Mouse (Mus musculus) lung, embryonic 15.5 days (tissue): Measurements from ENCODE around the gene Ubqln4. TPM values are rescaled to one million over a fixed set of nuclear protein-coding genes. Genes with fewer than 3 reads are reported as not detected.

Source experiments
- ATAC-seq: fragments of 200-750 bp; cut with Nextera tagmentation; 2 replicates; pipeline ENCODE4 v1.8.0; 2017; ENCODE audit warnings: moderate number of reproducible peaks, borderline replicate concordance; ENCODE audit not compliant: low FRiP score, low TSS enrichment; ENCODE audit errors: extremely low read depth
- H3K27ac ChIP-seq: fragments of 300-500 bp; sonication (generic); 2 replicates; pipeline ENCODE4 v1.5.1; 2015; ENCODE audit warnings: moderate library complexity, mild to moderate bottlenecking, inconsistent platforms
- H3K27me3 ChIP-seq: fragments of 300-500 bp; sonication (generic); 2 replicates; pipeline ENCODE4 v1.6.1; 2015; ENCODE audit warnings: inconsistent platforms
- H3K36me3 ChIP-seq: fragments of 300-500 bp; sonication (generic); 2 replicates; pipeline ENCODE4 v1.6.1; 2015; ENCODE audit warnings: inconsistent platforms
- H3K4me1 ChIP-seq: fragments of 300-500 bp; sonication (generic); 2 replicates; pipeline ENCODE4 v1.6.1; 2015; ENCODE audit warnings: inconsistent platforms
- H3K4me2 ChIP-seq: fragments of 300-500 bp; sonication (generic); 2 replicates; pipeline ENCODE4 v1.6.1; 2015; ENCODE audit warnings: inconsistent platforms, mild to moderate bottlenecking, moderate library complexity
- H3K4me3 ChIP-seq: fragments of 300-500 bp; sonication (generic); 2 replicates; pipeline ENCODE4 v1.5.1; 2015; ENCODE audit warnings: mild to moderate bottlenecking, inconsistent platforms
- H3K9ac ChIP-seq: fragments of 300-500 bp; sonication (generic); 2 replicates; pipeline ENCODE4 v1.6.1; 2015; ENCODE audit warnings: inconsistent platforms
- H3K9me3 ChIP-seq: fragments of 300-500 bp; sonication (generic); 2 replicates; pipeline ENCODE4 v1.6.1; 2016; ENCODE audit warnings: inconsistent platforms
- WGBS: fragments of 180-500 bp; shearing (Covaris S2); methylation state at CpG from one replicate; pipeline ENCODE4 v1.1.7; 2015; 5-methylcytosine and 5-hydroxymethylcytosine counted together
- polyA plus RNA-seq: library from polyadenylated mRNA; unstranded; fragments of >200 nt; fragmentation: Nextera tagmentation; extraction: Ambion mirVana; gene quantifications from 2 replicates; pipeline ENCODE4 v1.2.1, GENCODE M21; 2015

The Ubqln4 gene
- 46.4 and 49.4 TPM in 2 replicates for polyA plus RNA-seq

GRCm38 (mm10) chr3:88553525-88553879, at the start of gene Ubqln4:
Ubqln4 (plus strand) TSS chr3:88553758.
- Histone ChIP-seq H3K27me3 (no peaks in the 10 kb centered on the region), H3K4me2 (peak within 1 kb of the TSS; percentile 83), H3K4me3 (peak within 1 kb of the TSS; percentile 59), H3K9ac (peak within 1 kb of the TSS; percentile 74), H3K4me1 (peaks cover 25% of the 10 kb centered on the region), H3K9me3 (no peaks in the 10 kb centered on the region), H3K36me3 (peaks cover 24% of the 10 kb centered on the region), H3K27ac (peak within 1 kb of the TSS; percentile 97)
- peak; percentile 90 for ATAC-seq
- 2% methylated on average over 21 of the region's 37 CpGs for WGBS

DNA sequence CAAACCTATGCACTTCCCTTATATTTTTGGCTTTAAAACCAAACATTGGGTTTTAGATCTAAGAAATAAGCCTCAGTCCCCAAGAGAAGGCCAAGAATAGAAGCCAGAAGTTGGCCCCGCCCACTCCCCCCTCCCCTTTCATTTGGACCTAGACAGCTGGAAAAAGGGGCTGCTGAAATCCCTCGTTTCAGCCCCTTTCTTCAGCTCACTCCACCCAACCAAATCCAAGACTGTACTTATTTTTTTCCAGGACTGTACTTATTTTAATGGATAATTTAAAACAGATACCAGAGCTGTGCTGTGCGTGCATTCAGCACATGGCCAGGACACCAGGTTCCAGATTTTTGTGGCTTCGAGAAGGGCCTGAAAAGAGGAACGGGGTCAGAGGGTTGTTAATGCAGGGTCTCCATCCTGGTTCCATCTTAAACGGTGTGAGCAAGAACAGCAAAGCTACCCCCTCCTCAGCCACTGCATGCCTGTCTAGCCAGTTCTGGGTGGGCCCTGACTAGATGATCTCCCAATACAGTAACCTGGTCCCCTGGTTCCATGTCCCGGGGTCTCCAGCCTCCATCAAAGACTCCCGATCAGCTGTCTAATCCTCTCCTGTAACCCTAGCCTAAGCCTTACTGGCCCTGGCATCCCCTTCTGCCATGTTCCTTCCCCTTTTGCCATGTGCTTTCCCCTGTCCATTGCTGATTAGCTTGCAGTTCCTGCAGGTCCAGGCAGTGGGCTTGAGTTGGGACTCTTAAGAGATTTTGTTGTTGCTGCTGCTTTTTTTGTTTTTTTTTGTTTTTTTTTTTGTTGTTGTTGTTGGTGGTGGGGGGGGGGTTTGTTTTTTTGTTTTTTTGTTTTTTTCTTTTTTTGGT, 49.4 kb upstream of the Ubqln4 start:
- H3K4me1 ChIP-seq, result peaks cover 43% of the 10 kb centered on the region
- no peak overlapping the region for H3K4me3 ChIP-seq
- no peak overlapping the region for H3K9ac ChIP-seq
- H3K36me3 ChIP-seq, result 0 out of 2 replicates have a peak, but pooled peaks cover 3% of the 10 kb centered on the region
- no peaks in the 10 kb centered on the region for H3K9me3 ChIP-seq
- H3K27me3 ChIP-seq, result no peaks in the 10 kb centered on the region
- WGBS, result 45% methylated on average over 8 of the region's 8 CpGs
- peak overlapping the region; percentile 84 for H3K27ac ChIP-seq
- no peak for ATAC-seq
- H3K4me2 ChIP-seq, result no peak overlapping the region

- no peak overlapping the region for H3K4me3 ChIP-seq
- H3K9me3 ChIP-seq, result no peaks in the 10 kb centered on the region
- H3K9ac ChIP-seq, result no peak overlapping the region
- ATAC-seq, result no peak
- peak overlapping the region; percentile 50; the same call in 1 of the 2 replicates for H3K27ac ChIP-seq
- peaks cover 49% of the 10 kb centered on the region for H3K4me1 ChIP-seq
- 0 out of 2 replicates have a peak, but pooled peaks cover 1% of the 10 kb centered on the region for H3K36me3 ChIP-seq
- WGBS, result 57% methylated on average over 6 of the region's 6 CpGs
- H3K27me3 ChIP-seq, result no peaks in the 10 kb centered on the region
- H3K4me2 ChIP-seq, result no peak overlapping the region
Measured at GRCm38 (mm10) chr3:88505081-88505480, 48.5 kb upstream of the Ubqln4 start.

DNA sequence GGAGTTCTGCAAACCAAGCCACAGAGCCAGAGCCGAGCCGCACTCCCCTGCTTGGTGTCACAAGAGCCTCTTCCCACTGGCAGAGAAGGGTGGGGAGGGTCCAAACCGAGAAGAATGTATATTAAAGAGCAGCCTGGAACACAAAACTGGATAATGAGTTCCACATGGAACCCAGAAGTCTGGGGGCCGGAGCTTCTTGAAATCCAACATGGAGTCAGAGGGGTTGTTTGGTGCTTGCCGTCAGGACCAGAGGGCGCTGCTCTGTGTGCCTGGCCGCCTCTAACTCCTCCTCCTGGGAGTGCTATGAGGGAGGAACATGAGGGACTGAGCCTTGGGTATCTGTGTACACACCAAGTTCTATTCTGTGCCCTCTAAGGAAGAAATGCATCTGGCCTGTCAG, 47.8 kb upstream of the Ubqln4 start:
- no peak overlapping the region for H3K9ac ChIP-seq
- H3K36me3 ChIP-seq, result no peaks in the 10 kb centered on the region
- H3K27ac ChIP-seq, result 0 out of 2 replicates have a peak overlapping the region, but pooled peaks have one; percentile 50
- no peak overlapping the region for H3K4me3 ChIP-seq
- no peaks in the 10 kb centered on the region for H3K27me3 ChIP-seq
- H3K4me2 ChIP-seq, result no peak overlapping the region
- H3K9me3 ChIP-seq, result no peaks in the 10 kb centered on the region
- no peak for ATAC-seq
- WGBS, result 44% methylated on average over 7 of the region's 7 CpGs
- H3K4me1 ChIP-seq, result peaks cover 53% of the 10 kb centered on the region

GRCm38 (mm10) chr3:88509250-88509649, 44.3 kb upstream of the Ubqln4 start:
- Histone ChIP-seq H3K4me2 (peak overlapping the region; percentile 60), H3K36me3 (no peaks in the 10 kb centered on the region), H3K9ac (peak overlapping the region; percentile 24; the same call in 1 of the 2 replicates), H3K4me1 (peaks cover 56% of the 10 kb centered on the region), H3K9me3 (no peaks in the 10 kb centered on the region), H3K27ac (peak overlapping the region; percentile 92), H3K4me3 (peak overlapping the region; percentile 43), H3K27me3 (no peaks in the 10 kb centered on the region)
- WGBS, result 53% methylated on average over 3 of the region's 3 CpGs
- ATAC-seq, result no peak

DNA sequence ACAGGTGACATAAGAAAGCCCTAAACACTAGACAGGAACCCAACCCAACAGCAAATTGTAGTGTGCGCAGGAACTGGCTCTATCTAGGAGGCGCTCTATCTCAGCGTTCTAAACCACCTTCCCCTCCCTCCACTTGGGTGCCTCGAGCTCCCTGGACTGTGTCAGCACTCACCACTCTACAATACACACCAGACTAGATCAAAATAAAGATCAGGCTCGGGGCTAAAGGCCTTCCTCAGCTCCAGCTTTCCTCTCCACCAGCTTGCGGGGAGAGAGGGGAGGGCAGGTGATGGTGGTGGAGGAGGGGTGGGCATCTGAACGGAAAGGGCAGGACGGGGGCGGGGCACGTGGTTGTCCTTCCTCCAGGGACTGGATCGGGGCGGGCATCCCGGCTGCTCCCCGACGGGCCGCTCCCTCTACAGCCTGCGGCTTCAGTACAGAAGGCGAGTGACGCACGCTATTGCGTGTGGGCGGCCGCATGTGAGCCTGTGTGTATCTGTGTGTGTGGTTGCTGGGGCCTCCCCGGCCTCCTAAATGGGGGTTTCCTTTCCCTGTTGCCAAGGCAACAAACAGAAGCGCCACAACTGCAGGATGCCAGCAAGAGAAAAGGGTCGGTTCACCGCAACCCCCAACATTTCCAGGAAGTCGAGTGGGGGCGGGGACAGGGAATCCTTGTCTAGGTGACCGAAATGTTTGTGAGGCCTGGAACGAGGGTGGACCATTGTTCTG, 43.7 kb upstream of the Ubqln4 start, which contains the start of gene Lmna:
Gene Lmna, minus strand, starts transcription at position 265 of the 729 bp plus-strand sequence.
- Histone ChIP-seq H3K27me3 (no peaks in the 10 kb centered on the region), H3K4me2 (peak within 1 kb of the TSS; percentile 60), H3K27ac (peak within 1 kb of the TSS; percentile 92), H3K4me3 (peak within 1 kb of the TSS; percentile 43), H3K9ac (peak within 1 kb of the TSS; percentile 24), H3K36me3 (no peaks in the 10 kb centered on the region), H3K4me1 (peaks cover 61% of the 10 kb centered on the region), H3K9me3 (no peaks in the 10 kb centered on the region)
- peak; percentile 95 for ATAC-seq
- WGBS, result under 1% methylated on average over 31 of the region's 31 CpGs

DNA sequence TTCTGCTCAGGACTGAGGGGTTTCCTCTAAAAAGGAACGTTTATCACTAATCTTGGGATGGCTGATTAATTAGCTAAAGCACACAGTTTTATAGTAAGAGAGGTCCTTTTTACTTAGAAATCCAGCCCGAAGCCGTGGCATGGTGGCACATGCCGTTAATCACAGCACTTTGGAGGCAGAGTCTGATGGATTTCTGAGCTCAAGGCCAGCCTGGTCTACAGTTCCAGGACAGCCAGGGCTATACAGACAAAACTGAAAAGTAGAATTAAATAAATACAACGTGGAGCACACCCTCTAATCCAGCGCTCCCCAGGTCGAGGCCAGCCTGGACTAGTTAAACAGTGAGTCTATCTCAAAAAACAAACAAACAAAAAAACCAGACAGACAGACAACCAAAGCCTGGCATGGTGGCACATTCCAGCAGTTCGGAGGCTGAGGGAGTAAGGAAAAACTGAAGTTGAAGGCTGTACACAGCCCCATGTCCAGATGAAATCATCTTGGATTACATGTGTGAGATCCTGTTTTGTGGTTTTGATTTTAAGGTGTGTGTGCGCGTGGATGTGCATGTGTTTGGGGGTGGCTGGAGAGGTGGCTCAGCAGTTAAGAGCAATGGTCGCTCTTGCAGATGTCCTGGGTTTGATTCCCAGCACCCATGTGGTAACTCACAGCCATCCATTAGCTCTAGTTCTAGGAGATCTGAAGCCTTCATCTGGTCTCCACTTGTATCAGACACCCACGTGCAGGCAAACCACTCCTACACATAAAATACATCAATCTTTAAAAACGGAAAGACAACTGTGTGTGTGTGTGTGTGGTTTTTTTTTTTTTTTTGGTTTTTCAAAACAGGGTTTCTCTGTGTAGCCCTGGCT, 42.9 kb upstream of the Ubqln4 start:
- Histone ChIP-seq H3K9me3 (no peaks in the 10 kb centered on the region), H3K27me3 (no peaks in the 10 kb centered on the region), H3K4me3 (peak overlapping the region; percentile 43), H3K9ac (peak overlapping the region; percentile 24; the same call in 1 of the 2 replicates), H3K27ac (peak overlapping the region; percentile 92), H3K4me2 (peak overlapping the region; percentile 60), H3K36me3 (no peaks in the 10 kb centered on the region), H3K4me1 (peaks cover 57% of the 10 kb centered on the region)
- WGBS, result 40% methylated on average over 13 of the region's 13 CpGs
- no peak for ATAC-seq

GRCm38 (mm10) chr3:88511559-88511958, 42.0 kb upstream of the Ubqln4 start:
- H3K9ac ChIP-seq, result no peak overlapping the region
- H3K9me3 ChIP-seq, result no peaks in the 10 kb centered on the region
- no peak overlapping the region for H3K4me3 ChIP-seq
- peaks cover 57% of the 10 kb centered on the region for H3K4me1 ChIP-seq
- no peak for ATAC-seq
- no peaks in the 10 kb centered on the region for H3K36me3 ChIP-seq
- no peak overlapping the region for H3K4me2 ChIP-seq
- H3K27me3 ChIP-seq, result no peaks in the 10 kb centered on the region
- WGBS, result 35% methylated on average over 4 of the region's 4 CpGs
- no peak overlapping the region for H3K27ac ChIP-seq

- WGBS, result 35% methylated on average over 6 of the region's 6 CpGs
- no peak overlapping the region for H3K9ac ChIP-seq
- H3K4me1 ChIP-seq, result peaks cover 57% of the 10 kb centered on the region
- H3K27ac ChIP-seq, result peak overlapping the region; percentile 44
- H3K4me2 ChIP-seq, result no peak overlapping the region
- H3K36me3 ChIP-seq, result no peaks in the 10 kb centered on the region
- no peaks in the 10 kb centered on the region for H3K27me3 ChIP-seq
- ATAC-seq, result no peak
- no peak overlapping the region for H3K4me3 ChIP-seq
- H3K9me3 ChIP-seq, result no peaks in the 10 kb centered on the region
Measured at GRCm38 (mm10) chr3:88512141-88512895, 41.2 kb upstream of the Ubqln4 start.

DNA sequence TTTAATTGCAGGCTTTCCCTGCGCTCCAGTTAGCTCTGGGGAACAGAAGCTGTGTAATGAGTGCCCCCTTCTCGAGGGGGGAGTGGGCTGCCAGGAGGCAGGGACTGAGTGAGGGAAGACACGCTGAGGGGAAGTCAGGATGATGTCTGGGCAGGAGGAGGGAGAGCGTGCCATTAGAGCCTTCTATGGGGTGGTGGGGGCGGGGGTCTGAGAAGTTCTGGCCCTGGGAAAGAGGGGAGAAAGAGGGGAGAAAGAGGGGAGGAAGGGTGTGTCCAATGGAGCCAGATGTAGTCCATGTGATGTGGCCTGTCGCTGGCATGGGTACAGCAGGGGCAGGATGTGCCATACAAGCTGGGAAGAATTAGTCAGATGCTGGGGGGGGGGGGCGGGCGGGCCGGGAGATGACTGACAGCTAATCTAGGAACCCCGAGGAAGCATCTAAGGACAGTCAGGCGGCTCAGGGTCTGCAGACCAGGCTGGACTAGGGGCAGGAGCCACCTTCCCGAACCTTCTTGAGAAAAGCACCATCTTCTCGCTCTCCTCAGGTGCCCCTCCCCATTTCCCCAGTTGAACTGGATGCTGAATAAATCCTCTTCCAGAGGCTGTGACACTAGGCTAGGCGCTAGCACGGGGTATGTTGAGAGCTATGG, 40.5 kb upstream of the Ubqln4 start:
- H3K27ac ChIP-seq, result peak overlapping the region; percentile 44
- no peaks in the 10 kb centered on the region for H3K27me3 ChIP-seq
- H3K36me3 ChIP-seq, result no peaks in the 10 kb centered on the region
- peaks cover 57% of the 10 kb centered on the region for H3K4me1 ChIP-seq
- no peak overlapping the region for H3K4me3 ChIP-seq
- no peak for ATAC-seq
- no peak overlapping the region; the same call in 1 of the 2 replicates for H3K4me2 ChIP-seq
- no peaks in the 10 kb centered on the region for H3K9me3 ChIP-seq
- 33% methylated on average over 11 of the region's 15 CpGs for WGBS
- H3K9ac ChIP-seq, result no peak overlapping the region
